Mouse (Mus musculus) lung, adult 2 months (tissue): ENCODE measurements around the gene Cryge. TPM values are rescaled to one million over a fixed set of nuclear protein-coding genes. Genes with fewer than 3 reads are reported as not detected.

ENCODE experiments used
- DNase-seq: peaks from one replicate; pipeline ENCODE4 v3.0.0; 2022
- H3K4me1 ChIP-seq: fragments of 200-500 bp; 2 replicates; pipeline ENCODE4 v1.6.1; 2011; ENCODE audit warnings: low read length; ENCODE audit not compliant: control insufficient read depth, insufficient read depth
- H3K4me3 ChIP-seq: fragments of 200-500 bp; replicated peaks from 2 replicates; pipeline ENCODE3; 2011; ENCODE audit warnings: low read depth, mild to moderate bottlenecking, control low read depth, low read length; ENCODE audit errors: extremely low read depth
- CTCF ChIP-seq: fragments of 200-500 bp; IDR thresholded peaks from 2 replicates; pipeline ENCODE4 v1.5.1; 2011; ENCODE audit warnings: mild to moderate bottlenecking, low read length, control low read depth; ENCODE audit not compliant: insufficient read depth
- POLR2A ChIP-seq: fragments of 200-500 bp; IDR thresholded peaks from 2 replicates; pipeline ENCODE4 v1.6.1; 2011; ENCODE audit warnings: low read depth, mild to moderate bottlenecking, control low read depth, low read length, borderline replicate concordance; ENCODE audit errors: extremely low read depth
- WGBS: fragments of 180-500 bp; shearing (Covaris S2); methylation state at CpG from one replicate; pipeline ENCODE4 v1.1.7; 2018; 5-methylcytosine and 5-hydroxymethylcytosine counted together
- polyA plus RNA-seq: library from polyadenylated mRNA; depleted of rRNA; stranded (reverse); fragments of >200 nt; gene quantifications from 2 replicates; pipeline ENCODE4 v1.2.3, GENCODE M21; 2012

The Cryge gene
- polyA plus RNA-seq, 1 experiment = not detected

GRCm38 (mm10) chr1:65052140-65052539 lies 1.2 kb upstream of the Cryge start:
- Histone ChIP-seq H3K4me3 (no peak overlapping the region), H3K4me1 (no peaks in the 10 kb centered on the region)
- TF ChIP-seq POLR2A = no peak
- 26% methylated on average over 2 of the region's 2 CpGs for WGBS
- DNase-seq = no peak

DNA sequence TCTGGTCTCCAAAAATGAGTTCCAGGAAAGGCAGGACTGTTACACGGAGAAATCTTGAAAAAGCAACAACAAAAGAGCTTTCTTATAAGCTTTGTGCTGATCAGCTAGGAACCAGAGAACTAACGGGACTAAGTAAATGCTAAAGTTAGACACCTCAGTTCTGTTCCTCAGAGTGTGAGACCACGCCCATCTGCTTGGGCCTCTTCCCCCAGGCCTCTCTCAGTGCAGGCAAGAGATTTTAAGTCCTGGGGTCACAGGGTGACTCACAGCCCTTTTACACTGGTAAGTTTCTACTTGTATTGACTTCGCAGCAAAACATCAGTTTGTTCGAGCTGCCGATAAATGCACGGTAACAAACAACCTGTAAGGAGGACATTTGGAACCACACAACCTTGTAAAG lies 747 bp upstream of the Cryge start:
- 65% methylated on average over 7 of the region's 7 CpGs for WGBS
- Histone ChIP-seq H3K4me3 (no peak overlapping the region), H3K4me1 (no peaks in the 10 kb centered on the region)
- no peak for DNase-seq
- TF ChIP-seq POLR2A (no peak), CTCF (no peak)

DNA sequence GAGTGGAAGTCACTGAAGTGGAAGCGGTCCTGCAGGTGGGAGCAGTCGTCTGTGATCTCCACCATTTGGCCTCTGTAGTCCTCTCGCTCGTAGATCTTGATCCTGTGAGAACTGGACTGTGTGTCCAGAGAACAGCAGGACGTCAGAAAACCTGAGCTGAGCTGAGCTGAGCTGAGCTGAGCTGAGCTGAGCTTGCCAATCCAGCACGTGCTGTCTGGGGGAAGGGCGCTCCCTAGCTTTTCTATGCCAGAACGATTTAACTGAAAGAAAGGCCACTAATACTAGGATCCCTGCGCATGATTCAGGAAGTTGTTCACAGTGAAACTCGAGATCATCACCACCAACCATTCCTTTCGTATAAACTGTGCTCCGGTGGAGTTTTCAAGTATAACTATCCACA lies 2.2 kb downstream of the Cryge start:
- H3K4me1 ChIP-seq = no peaks in the 10 kb centered on the region

DNA sequence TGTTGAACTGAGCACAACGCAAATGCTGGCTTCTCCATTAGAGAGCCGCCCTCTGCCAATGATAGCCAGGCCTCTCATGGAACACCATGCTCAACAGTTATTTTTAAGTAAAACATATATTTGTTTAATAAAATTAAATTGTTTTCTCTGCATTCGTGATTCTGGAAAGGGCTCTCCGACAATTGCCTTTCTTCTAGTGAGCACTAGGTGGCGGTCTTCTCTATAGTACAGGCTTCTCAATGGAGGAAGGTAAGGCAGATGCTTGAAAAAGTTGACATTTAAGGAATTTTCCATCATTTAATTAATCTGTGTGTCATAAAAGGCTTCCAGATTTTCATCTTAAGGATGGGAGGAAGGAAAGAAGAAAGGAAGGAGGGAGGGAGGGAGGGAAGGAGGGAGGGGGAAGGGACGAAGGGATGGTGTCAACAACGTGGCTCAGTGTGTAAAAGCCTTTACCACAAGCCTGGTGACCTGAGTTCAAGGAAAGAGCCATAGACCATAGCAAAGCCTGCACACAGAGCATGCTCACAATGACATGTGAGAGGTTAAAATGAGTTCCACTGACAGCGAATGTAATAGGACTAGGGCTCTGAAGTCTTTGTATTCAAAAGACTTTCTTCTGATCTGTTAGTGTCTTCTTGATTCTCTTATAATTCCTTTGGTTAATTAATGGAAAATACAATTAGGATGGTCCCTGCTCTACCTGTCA lies 4.4 kb downstream of the Cryge start:
- Histone ChIP-seq H3K4me3 (no peak overlapping the region), H3K4me1 (no peaks in the 10 kb centered on the region)
- no peak for TF ChIP-seq CTCF
- TF ChIP-seq POLR2A = no peak
- DNase-seq = no peak
- WGBS = 32% methylated on average over 8 of the region's 8 CpGs

More for the DNA sequence above, 2.2 kb downstream of the Cryge start:
- no peak overlapping the region for H3K4me3 ChIP-seq
- 52% methylated on average over 12 of the region's 12 CpGs for WGBS
- DNase-seq = no peak
- no peak for TF ChIP-seq POLR2A
- TF ChIP-seq CTCF = no peak

GRCm38 (mm10) chr1:65043433-65043832 lies 7.5 kb downstream of the Cryge start:
- TF ChIP-seq POLR2A = no peak
- TF ChIP-seq CTCF = no peak
- DNase-seq = no peak
- Histone ChIP-seq H3K4me1 (no peaks in the 10 kb centered on the region), H3K4me3 (no peak overlapping the region)
- WGBS = 80% methylated on average over 2 of the region's 2 CpGs

DNA sequence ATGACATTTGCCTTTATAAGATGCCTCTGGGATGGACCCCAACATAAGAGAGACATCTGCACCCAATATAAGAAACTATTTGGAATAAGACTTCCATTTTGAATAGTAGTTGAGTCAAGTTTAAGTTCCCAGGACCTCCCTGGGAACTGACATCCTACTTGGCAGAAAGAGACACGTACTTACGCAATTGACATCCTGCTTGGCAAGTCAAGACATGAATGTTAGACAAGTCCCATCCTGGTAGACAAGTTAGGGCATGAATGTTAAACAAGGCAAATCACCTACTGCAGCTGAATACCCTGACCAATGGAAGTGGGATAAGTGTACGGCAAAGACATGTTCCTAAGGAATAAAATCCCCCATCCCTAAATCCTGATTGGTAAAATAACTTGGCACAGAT lies 9.1 kb downstream of the Cryge start:
- 80% methylated on average over 3 of the region's 3 CpGs for WGBS
- no peak for DNase-seq

DNA sequence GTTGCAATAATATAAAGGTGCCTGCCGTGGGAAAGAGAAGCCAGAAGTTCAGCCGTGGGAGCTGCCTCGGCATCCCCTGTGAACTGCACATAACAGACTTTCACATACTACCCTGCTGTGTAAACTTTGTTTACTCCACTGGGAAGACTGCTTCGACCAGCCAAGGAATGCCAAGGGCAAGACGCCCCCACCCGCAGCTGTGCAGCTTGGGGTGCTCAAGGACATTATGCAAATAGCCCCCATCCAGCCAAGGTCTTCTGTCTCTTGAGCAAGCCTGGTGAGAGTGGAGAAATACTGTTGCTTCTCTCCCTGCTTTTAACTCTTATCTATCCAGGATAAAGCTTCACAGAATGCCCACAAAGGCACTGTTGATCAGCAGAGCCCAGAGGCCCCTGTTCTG lies 10.1 kb downstream of the Cryge start:
- 60% methylated on average over 6 of the region's 6 CpGs for WGBS
- H3K4me3 ChIP-seq = no peak overlapping the region
- no peaks in the 10 kb centered on the region for H3K4me1 ChIP-seq
- no peak for DNase-seq
- TF ChIP-seq POLR2A (no peak), CTCF (no peak)

More for the DNA sequence above, 9.1 kb downstream of the Cryge start:
- H3K4me1 ChIP-seq = no peaks in the 10 kb centered on the region
- no peak overlapping the region for H3K4me3 ChIP-seq
- no peak for TF ChIP-seq POLR2A
- no peak for TF ChIP-seq CTCF

DNA sequence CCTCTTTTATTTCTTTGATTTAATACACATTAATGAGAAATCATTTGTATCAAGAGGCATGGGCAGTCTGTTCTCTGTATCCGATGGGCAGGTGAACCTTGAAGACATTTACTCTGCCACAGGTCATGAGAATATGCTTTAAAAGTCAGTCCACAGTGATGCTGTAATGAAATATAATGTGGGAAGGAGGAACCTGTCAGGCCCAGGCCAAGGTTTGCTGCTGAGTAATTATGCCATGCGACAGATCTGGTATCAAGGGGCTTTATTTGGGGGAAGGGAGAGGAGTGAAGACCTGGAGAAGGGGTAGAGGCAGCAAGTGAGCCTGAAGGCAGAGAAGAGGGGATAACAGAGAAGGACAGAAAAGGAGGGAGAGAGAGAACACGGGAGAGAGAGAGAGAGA lies 11.3 kb downstream of the Cryge start:
- Histone ChIP-seq H3K4me1 (no peaks in the 10 kb centered on the region), H3K4me3 (no peak overlapping the region)
- 77% methylated on average over 3 of the region's 3 CpGs for WGBS
- no peak for DNase-seq
- TF ChIP-seq POLR2A = no peak
- no peak for TF ChIP-seq CTCF

GRCm38 (mm10) chr1:65037542-65037941 lies 13.4 kb downstream of the Cryge start:
- TF ChIP-seq CTCF = no peak
- no peak for TF ChIP-seq POLR2A
- no peaks in the 10 kb centered on the region for H3K4me1 ChIP-seq
- 30% methylated on average over 2 of the region's 2 CpGs for WGBS
- no peak overlapping the region for H3K4me3 ChIP-seq
- DNase-seq = no peak

DNA sequence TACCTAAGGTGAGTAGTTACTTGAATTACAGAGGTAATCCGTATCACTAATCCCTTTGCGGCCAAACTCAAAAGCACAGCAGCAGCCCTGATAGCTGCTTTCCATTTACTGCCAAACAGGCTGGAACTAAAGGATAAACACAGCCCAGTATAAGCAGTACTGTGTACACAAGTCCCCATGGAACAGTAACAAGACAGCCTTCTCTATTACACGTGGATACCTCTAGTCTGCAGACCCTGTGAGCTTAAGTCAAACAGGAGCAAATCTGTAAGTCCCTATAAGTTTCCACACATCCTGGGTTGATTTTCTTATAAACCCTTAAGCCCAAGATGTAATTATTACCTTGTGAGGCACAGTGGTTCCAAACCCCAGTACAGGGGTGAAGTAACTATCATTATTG lies 15.4 kb downstream of the Cryge start:
- H3K4me1 ChIP-seq = no peaks in the 10 kb centered on the region
- H3K4me3 ChIP-seq = no peak overlapping the region
- TF ChIP-seq POLR2A (no peak), CTCF (no peak)
- DNase-seq = no peak
- WGBS = 39% methylated on average over 3 of the region's 3 CpGs

GRCm38 (mm10) chr1:65032641-65033040 lies 18.3 kb downstream of the Cryge start, which contains the start of gene Akr1cl:
Akr1cl (minus strand) TSS chr1:65032759.
- no peak for DNase-seq
- Histone ChIP-seq H3K4me1 (no peaks in the 10 kb centered on the region), H3K4me3 (no peak within 1 kb of the TSS)
- TF ChIP-seq CTCF (no peak), POLR2A (no peak)
